Mouse (Mus musculus): ENCODE measurements at regions not wholly inside any gene's neighbourhood (a gene's known extent, or its start where the extent isn't known, plus 50 kb on each side); places are given as distances from the start of the nearest gene placed in this dataset.

DNA sequence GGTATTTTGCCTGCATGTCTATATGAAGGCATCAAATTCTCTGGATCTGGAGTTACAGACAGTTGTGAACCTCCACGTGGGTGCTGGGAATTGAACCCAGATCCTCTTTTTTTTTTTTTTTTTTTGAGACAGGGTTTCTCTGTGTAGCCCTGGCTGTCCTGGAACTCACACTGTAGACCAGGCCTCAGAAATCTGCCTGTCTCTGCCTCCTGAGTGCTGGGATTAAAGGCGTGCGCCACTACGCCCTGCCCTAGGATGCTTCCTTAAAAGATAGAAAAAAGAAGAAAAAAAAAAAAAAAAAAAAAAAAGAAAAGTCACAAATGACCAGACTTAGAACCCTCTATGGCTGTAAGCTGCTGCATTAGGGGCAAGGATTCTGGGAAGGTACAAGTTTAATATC lies 111.6 kb downstream of the Sox2 start:
- no peaks in the 10 kb centered on the region for H3K9me3 ChIP-seq (ENCODE audit: control insufficient read depth, low read length)
- no peak for DNase-seq (ENCODE audit: low spot score)
- no peak overlapping the region for H3K4me2 ChIP-seq (replicated peaks; ENCODE audit: low read depth, low read length, severe bottlenecking)
- H3K27me3 ChIP-seq (ENCODE audit: control insufficient read depth, insufficient read depth, low read length): no peaks in the 10 kb centered on the region
- H3K4me1 ChIP-seq (ENCODE audit: control insufficient read depth, insufficient read depth, low read length): no peaks in the 10 kb centered on the region
- no peak for TF ChIP-seq POLR2A (IDR thresholded peaks at IDR 0.05; ENCODE audit: borderline replicate concordance, extremely low read depth, insufficient read depth, insufficient read length)
- ATAC-seq (ENCODE audit: low FRiP score, low read depth): no peak
- no peak overlapping the region for H3K4me3 ChIP-seq (replicated peaks; ENCODE audit: low read length)
- no peak overlapping the region for H3K27ac ChIP-seq (replicated peaks; ENCODE audit: low read depth, low read length)
- H3K9ac ChIP-seq (ENCODE audit: low read depth, low read length, severe bottlenecking): no peak overlapping the region
- no peaks in the 10 kb centered on the region for H3K36me3 ChIP-seq (ENCODE audit: control insufficient read depth, insufficient read depth, low read length)
- WGBS: 90% methylated on average over 4 of the region's 4 CpGs

- ATAC-seq (ENCODE audit: low FRiP score, low read depth): no peak
These were observed 114.4 kb downstream of the Sox2 start for GRCm38 (mm10) chr3:34764559-34764958.

GRCm38 (mm10) chr3:34765151-34765550 lies 114.9 kb downstream of the Sox2 start:
- H3K4me2 ChIP-seq (replicated peaks; ENCODE audit: low read depth, low read length, severe bottlenecking): no peak overlapping the region
- no peak overlapping the region for H3K27ac ChIP-seq (replicated peaks; ENCODE audit: low read depth, low read length)
- H3K27me3 ChIP-seq (ENCODE audit: control insufficient read depth, insufficient read depth, low read length): no peaks in the 10 kb centered on the region
- H3K9me3 ChIP-seq (ENCODE audit: control insufficient read depth, low read length): no peaks in the 10 kb centered on the region
- no peak overlapping the region for H3K9ac ChIP-seq (ENCODE audit: low read depth, low read length, severe bottlenecking)
- no peaks in the 10 kb centered on the region for H3K36me3 ChIP-seq (ENCODE audit: control insufficient read depth, insufficient read depth, low read length)
- TF ChIP-seq POLR2A (IDR thresholded peaks at IDR 0.05; ENCODE audit: borderline replicate concordance, extremely low read depth, insufficient read depth, insufficient read length): no peak
- ATAC-seq (ENCODE audit: low FRiP score, low read depth): no peak
- no peaks in the 10 kb centered on the region for H3K4me1 ChIP-seq (ENCODE audit: control insufficient read depth, insufficient read depth, low read length)
- DNase-seq (ENCODE audit: low spot score): no peak
- H3K4me3 ChIP-seq (replicated peaks; ENCODE audit: low read length): no peak overlapping the region
- 82% methylated on average over 6 of the region's 6 CpGs for WGBS

More at GRCm38 (mm10) chr3:34764559-34764958, 114.4 kb downstream of the Sox2 start:
- Histone ChIP-seq H3K9me3 (ENCODE audit: control insufficient read depth, low read length) (no peaks in the 10 kb centered on the region), H3K27me3 (ENCODE audit: control insufficient read depth, insufficient read depth, low read length) (no peaks in the 10 kb centered on the region), H3K4me1 (ENCODE audit: control insufficient read depth, insufficient read depth, low read length) (no peaks in the 10 kb centered on the region), H3K36me3 (ENCODE audit: control insufficient read depth, insufficient read depth, low read length) (no peaks in the 10 kb centered on the region), H3K4me3 (replicated peaks; ENCODE audit: low read length) (no peak overlapping the region), H3K4me2 (replicated peaks; ENCODE audit: low read depth, low read length, severe bottlenecking) (no peak overlapping the region), H3K9ac (ENCODE audit: low read depth, low read length, severe bottlenecking) (no peak overlapping the region), H3K27ac (replicated peaks; ENCODE audit: low read depth, low read length) (no peak overlapping the region)
- no peak for TF ChIP-seq POLR2A (IDR thresholded peaks at IDR 0.05; ENCODE audit: borderline replicate concordance, extremely low read depth, insufficient read depth, insufficient read length)
- no peak for DNase-seq (ENCODE audit: low spot score)
- WGBS: 70% methylated on average over 2 of the region's 2 CpGs

GRCm38 (mm10) chr3:34769818-34770217 lies 119.6 kb downstream of the Sox2 start:
- no peak for TF ChIP-seq POLR2A (IDR thresholded peaks at IDR 0.05; ENCODE audit: borderline replicate concordance, extremely low read depth, insufficient read depth, insufficient read length)
- H3K9ac ChIP-seq (ENCODE audit: low read depth, low read length, severe bottlenecking): no peak overlapping the region
- ATAC-seq (ENCODE audit: low FRiP score, low read depth) (no peak), DNase-seq (ENCODE audit: low spot score) (no peak)
- no peaks in the 10 kb centered on the region for H3K27me3 ChIP-seq (ENCODE audit: control insufficient read depth, insufficient read depth, low read length)
- H3K27ac ChIP-seq (replicated peaks; ENCODE audit: low read depth, low read length): no peak overlapping the region
- H3K36me3 ChIP-seq (ENCODE audit: control insufficient read depth, insufficient read depth, low read length): no peaks in the 10 kb centered on the region
- peaks cover 4% of the 10 kb centered on the region; the same call in 1 of the 2 replicates for H3K4me1 ChIP-seq (ENCODE audit: control insufficient read depth, insufficient read depth, low read length)
- H3K4me2 ChIP-seq (replicated peaks; ENCODE audit: low read depth, low read length, severe bottlenecking): no peak overlapping the region
- no peak overlapping the region for H3K4me3 ChIP-seq (replicated peaks; ENCODE audit: low read length)
- H3K9me3 ChIP-seq (ENCODE audit: control insufficient read depth, low read length): no peaks in the 10 kb centered on the region
- 32% methylated on average over 2 of the region's 3 CpGs for WGBS

DNA sequence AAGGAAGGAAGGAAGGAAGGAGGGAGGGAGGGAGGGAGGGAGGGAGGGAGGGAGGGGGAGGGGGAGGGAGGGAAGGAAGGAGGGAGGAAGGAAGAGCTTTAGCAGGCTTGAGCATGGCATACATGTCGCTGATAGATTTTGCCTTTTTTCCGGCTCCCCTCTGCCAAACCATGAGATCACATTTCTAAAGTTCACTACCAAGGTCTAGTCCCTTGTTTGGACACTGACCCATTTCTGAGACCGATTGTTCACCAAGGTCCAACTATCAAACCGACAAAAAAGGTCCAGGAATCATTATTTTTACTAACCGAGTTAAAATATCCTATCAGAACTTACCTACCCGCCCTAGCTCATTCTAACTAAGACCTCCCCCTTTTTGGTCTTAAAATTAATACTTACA lies 120.1 kb downstream of the Sox2 start:
- no peak for DNase-seq (ENCODE audit: low spot score)
- Histone ChIP-seq H3K27me3 (ENCODE audit: control insufficient read depth, insufficient read depth, low read length) (no peaks in the 10 kb centered on the region), H3K27ac (replicated peaks; ENCODE audit: low read depth, low read length) (no peak overlapping the region), H3K9ac (ENCODE audit: low read depth, low read length, severe bottlenecking) (no peak overlapping the region), H3K4me2 (replicated peaks; ENCODE audit: low read depth, low read length, severe bottlenecking) (no peak overlapping the region), H3K4me1 (ENCODE audit: control insufficient read depth, insufficient read depth, low read length) (peaks cover 4% of the 10 kb centered on the region; the same call in 1 of the 2 replicates), H3K9me3 (ENCODE audit: control insufficient read depth, low read length) (no peaks in the 10 kb centered on the region), H3K4me3 (replicated peaks; ENCODE audit: low read length) (no peak overlapping the region), H3K36me3 (ENCODE audit: control insufficient read depth, insufficient read depth, low read length) (no peaks in the 10 kb centered on the region)
- no peak for ATAC-seq (ENCODE audit: low FRiP score, low read depth)
- 78% methylated on average over 6 of the region's 6 CpGs for WGBS
- TF ChIP-seq POLR2A (IDR thresholded peaks at IDR 0.05; ENCODE audit: borderline replicate concordance, extremely low read depth, insufficient read depth, insufficient read length): no peak

GRCm38 (mm10) chr3:34772035-34772434 lies 121.8 kb downstream of the Sox2 start:
- DNase-seq (ENCODE audit: low spot score) (no peak), ATAC-seq (ENCODE audit: low FRiP score, low read depth) (no peak)
- no peak for TF ChIP-seq POLR2A (IDR thresholded peaks at IDR 0.05; ENCODE audit: borderline replicate concordance, extremely low read depth, insufficient read depth, insufficient read length)
- H3K4me2 ChIP-seq (replicated peaks; ENCODE audit: low read depth, low read length, severe bottlenecking): no peak overlapping the region
- H3K4me3 ChIP-seq (replicated peaks; ENCODE audit: low read length): no peak overlapping the region
- H3K4me1 ChIP-seq (ENCODE audit: control insufficient read depth, insufficient read depth, low read length): peaks cover 4% of the 10 kb centered on the region; the same call in 1 of the 2 replicates
- no peaks in the 10 kb centered on the region for H3K27me3 ChIP-seq (ENCODE audit: control insufficient read depth, insufficient read depth, low read length)
- H3K27ac ChIP-seq (replicated peaks; ENCODE audit: low read depth, low read length): no peak overlapping the region
- no peaks in the 10 kb centered on the region for H3K36me3 ChIP-seq (ENCODE audit: control insufficient read depth, insufficient read depth, low read length)
- H3K9ac ChIP-seq (ENCODE audit: low read depth, low read length, severe bottlenecking): no peak overlapping the region
- H3K9me3 ChIP-seq (ENCODE audit: control insufficient read depth, low read length): no peaks in the 10 kb centered on the region
- WGBS: 86% methylated on average over 3 of the region's 3 CpGs

Data from limb, embryonic 14.5 days (tissue).